Mouse (Mus musculus) testis, adult 10 weeks (tissue): ENCODE results near the gene Srsf4. TPM values are rescaled to one million over a fixed set of nuclear protein-coding genes. Genes with fewer than 3 reads are reported as not detected.

Source experiments
- polyA plus RNA-seq: library from polyadenylated mRNA; stranded (reverse); fragments of 350-450 nt; fragmentation: Illumina TruSeq; extraction: RNeasy Lipid Tissue Mini Kit (QIAGEN cat#74804); gene quantifications from one replicate; pipeline ENCODE4 v1.2.3, GENCODE M21; 2014; ENCODE audit warnings: low read depth, low replicate concordance

Gene Srsf4
- 20.0 TPM for polyA plus RNA-seq

DNA sequence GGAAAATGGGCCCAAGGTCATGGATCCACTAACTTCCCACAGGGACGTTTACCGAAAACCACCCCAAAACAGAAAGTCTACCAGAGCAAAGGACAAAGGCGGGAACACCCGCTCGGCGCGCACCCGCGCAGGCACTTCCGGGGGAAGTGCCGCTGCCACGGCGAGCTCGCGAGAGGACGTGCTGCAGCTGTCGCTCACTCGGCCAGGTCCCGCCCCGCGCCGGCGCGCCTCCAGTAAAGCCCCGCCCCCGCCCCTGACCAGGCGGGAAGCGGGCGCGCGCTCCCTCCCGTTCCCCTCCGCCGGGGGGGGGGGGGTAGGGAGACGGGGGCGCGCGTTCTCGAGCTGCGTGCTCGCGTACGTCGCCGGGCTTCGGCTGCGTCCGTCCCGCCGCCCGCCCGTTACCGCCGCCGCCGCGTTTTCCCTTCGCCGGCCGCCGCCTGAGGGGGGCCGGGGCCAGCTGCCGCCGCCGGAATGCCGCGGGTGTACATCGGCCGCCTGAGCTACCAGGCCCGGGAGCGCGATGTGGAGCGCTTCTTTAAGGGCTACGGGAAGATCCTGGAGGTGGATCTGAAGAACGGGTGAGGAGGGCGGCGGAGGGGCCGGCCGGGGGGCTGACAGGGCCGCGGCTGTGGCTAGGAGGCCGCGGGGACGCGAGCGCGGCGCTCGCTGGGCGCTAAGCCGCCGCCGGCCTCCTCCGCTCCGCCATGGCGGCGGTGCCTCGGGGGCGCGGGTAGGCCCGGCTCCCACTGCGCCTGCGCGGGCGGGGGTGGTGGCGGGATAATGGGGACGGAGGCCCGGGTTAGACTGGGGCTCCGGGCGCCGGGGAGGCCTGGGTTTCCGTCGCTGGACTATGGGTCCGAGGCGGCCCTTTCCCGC lies at the start of gene Srsf4:
Srsf4 (plus strand) TSS at position 325 of the 876 bp plus-strand sequence.

DNA sequence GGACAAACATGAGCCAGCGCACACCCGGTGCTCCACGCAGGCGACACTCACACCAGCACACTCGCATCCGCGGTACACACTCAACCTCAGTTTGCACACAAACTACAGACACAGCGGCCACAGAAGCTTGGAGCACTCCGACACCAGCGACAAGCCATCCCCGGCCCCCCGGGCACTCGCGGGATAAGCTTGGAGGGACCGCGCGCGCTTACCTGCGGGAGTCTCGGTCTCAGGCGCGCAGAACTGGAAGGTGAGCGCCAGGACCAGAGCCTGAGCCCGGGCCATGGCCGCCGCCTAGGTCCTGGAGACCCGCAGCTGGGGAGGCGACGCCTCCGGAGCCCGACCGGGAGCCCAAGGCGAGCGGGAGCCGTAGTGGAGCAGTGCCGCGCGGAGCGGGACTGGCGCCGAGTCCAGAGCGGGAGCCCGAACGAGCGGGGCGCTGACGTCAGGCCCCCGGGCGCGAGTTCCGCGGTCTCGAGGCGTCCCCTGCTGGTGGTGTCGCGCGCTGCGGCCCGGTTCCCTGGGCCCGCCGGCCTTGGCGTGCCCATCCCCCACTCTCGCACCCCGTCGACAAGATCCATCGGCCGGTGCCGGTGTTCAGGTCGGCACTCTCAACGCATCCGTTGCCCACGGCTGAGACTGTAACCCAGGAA lies 35.4 kb upstream of the Srsf4 start, which contains the start of gene Ptpru:
Ptpru (minus strand) TSS at position 417 of the 653 bp plus-strand sequence.

DNA sequence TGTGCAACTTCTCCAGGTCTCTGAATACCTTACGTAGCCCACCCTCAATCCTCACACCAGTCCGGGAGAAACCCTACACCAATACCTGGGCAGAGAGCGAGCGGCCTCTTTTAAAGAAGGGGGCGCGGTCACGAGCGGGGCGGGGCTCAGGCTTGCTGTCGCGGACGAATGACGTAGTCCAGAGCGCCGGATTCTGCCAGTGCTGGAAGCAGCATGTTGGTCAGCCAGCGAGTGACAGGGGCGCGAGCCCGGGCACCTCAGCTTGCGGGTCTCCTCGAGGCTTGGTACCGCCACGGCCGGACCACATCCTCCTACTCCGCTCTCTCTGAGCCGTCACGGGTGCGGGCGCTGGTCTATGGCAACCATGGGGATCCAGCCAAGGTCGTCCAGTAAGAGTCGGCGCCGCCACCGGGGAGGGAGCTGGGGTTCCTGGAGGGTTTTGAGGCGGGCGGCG lies 30.1 kb upstream of the Srsf4 start, which contains the start of gene Mecr:
Mecr (plus strand) TSS at position 181 of the 454 bp plus-strand sequence.

DNA sequence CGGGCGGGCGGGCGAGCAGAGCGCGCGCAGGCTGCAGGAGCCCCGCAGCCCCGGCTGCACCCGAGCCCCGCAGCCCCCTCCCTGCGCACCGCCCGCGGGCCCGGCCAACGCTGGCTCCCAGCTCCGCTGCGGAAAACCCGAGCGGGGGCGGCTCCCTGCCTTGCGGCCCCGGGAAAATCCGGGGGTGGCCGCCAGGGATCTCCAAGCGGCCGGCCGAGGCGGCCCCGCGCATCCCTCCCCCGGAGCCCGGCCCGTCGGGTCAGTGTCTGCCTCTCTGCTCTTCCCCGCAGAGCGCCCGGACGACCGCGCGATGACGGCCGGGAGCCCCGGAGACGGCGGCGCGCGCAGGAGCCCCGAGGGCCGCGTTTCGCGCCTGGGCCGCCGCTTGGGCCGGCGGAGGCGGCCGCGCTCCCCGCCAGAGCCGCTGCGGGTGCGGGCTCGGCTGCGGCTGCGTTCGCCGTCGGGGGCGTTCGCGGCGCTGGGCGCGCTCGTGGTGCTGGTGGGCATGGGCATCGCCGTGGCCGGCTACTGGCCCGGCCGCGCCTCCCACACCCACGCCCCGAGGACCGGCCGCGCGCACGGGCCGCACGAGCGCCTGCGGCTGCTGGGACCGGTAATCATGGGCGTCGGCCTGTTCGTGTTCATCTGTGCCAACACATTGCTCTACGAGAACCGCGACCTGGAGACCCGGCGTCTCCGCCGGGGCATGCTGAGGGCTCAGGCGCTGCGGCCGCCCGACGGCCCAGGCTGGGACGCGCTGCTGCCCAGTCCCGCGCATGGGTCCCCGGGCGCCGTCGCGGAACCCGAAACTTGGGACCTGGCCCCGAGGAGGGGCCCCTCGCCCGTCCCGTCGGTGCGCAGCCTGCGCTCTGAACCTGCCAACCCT lies 48.3 kb downstream of the Srsf4 start, which contains the start of gene Tmem200b:
Tmem200b (plus strand) TSS at position 311 of the 886 bp plus-strand sequence.

Other genes starting within 250 kb of the Srsf4 start
- gene Ptpru, start 35.3 kb upstream of the Srsf4 start, polyA plus RNA-seq: 1.8 TPM
- 3.6 TPM for gene Mecr, start 30.1 kb upstream of the Srsf4 start, polyA plus RNA-seq
- gene Tmem200b, start 48.2 kb downstream of the Srsf4 start, polyA plus RNA-seq: not detected
- not detected for gene Gm10300, start 201.1 kb downstream of the Srsf4 start, polyA plus RNA-seq
- 8.8 TPM for gene Epb41, start 201.7 kb downstream of the Srsf4 start, polyA plus RNA-seq